Comparison of ENCODE assay signal across 12 mouse cellular contexts in genomic region chr2:16031559-16031958, GRCm38 (mm10).
"Had no signal": no experiment of that assay in that cellular context is flagged by ENCODE, and none has a peak within 500 bp of the region (broad histone marks: within the 10 kb centered on the region; RNA-seq: fewer than 3 reads in every experiment).

No protein-coding gene starts in this region.

- DNase-seq: lung, adult 18-20 months; lung, embryonic 14.5 days; lung, postnatal 10 days; lung, postnatal 4 days; midbrain, embryonic 14.5 days; right cerebral cortex, adult 18-20 months; right cerebral cortex, postnatal 25 days; right cerebral cortex, postnatal 4 days; spleen, adult 18-20 months; thymus, adult 2 months; thymus, postnatal 25 days; thymus, postnatal 4 days had no signal
